Mouse (Mus musculus): Measurements from ENCODE around the gene Padi1.
A peak's percentile ranks its signal among the peaks of the same experiment; 100 is the strongest.

DNA sequence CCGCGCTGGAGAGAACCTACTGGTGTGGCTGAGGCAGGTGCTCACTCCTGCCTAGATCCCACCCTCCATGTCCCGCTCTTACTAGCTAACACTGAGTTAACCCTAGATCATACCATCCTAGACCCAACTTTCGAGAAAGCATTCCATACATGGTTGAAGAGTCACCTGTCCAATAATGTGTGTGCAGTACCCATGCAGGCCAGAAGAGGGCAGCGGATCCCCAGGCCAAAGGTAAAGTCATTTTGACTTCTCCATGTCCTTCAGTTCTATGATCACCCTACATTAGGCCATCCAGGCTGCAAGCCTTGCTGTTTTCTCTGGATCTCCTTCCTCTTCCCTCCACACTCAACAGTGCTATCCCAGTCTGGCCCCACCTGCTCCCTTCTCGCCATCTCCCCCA, 56.6 kb downstream of the Padi1 start:
- TF ChIP-seq CTCF (IDR thresholded peaks at IDR 0.05; ENCODE audit: extremely low read depth, insufficient read depth, insufficient read length, insufficient replicate concordance) (peak; percentile 73; the same call in 1 of the 2 replicates), POLR2A (IDR thresholded peaks at IDR 0.05; ENCODE audit: low read depth, low read length) (no peak)

All from spleen, adult 2 months (tissue).